Mouse (Mus musculus) spleen, adult 2 months (tissue): ENCODE results near the gene Tnrc6a. TPM values are rescaled to one million over a fixed set of nuclear protein-coding genes. Genes with fewer than 3 reads are reported as not detected.
A peak's percentile ranks its signal among the peaks of the same experiment; 100 is the strongest.

Experiments
- DNase-seq, 2 experiments: peaks; one replicate each; pipeline versions ENCODE4 v3.0.0 to v3.0.0-alpha.2; 2012 to 2021; ENCODE audit warnings: low spot score in 2 of 2, low read depth in 1 of 2
- H3K27ac ChIP-seq: fragments of 200-500 bp; 2 replicates; pipeline ENCODE4 v1.5.1; 2012; ENCODE audit warnings: low read length, inconsistent platforms; ENCODE audit not compliant: insufficient read depth
- H3K27me3 ChIP-seq: fragments of 200-500 bp; 2 replicates; pipeline ENCODE4 v1.6.1; 2012; ENCODE audit warnings: mild to moderate bottlenecking, moderate library complexity, low read length, inconsistent platforms; ENCODE audit not compliant: control insufficient read depth, insufficient read depth
- H3K36me3 ChIP-seq: fragments of 200-500 bp; 2 replicates; pipeline ENCODE4 v1.6.1; 2012; ENCODE audit warnings: mild to moderate bottlenecking, low read length, inconsistent platforms; ENCODE audit not compliant: control insufficient read depth, insufficient read depth
- H3K4me1 ChIP-seq: fragments of 200-500 bp; 2 replicates; pipeline ENCODE4 v1.6.1; 2011; ENCODE audit warnings: inconsistent platforms; ENCODE audit not compliant: control insufficient read depth, insufficient read depth, insufficient read length
- H3K4me3 ChIP-seq: fragments of 200-500 bp; 2 replicates; pipeline ENCODE4 v1.5.1; 2011; ENCODE audit warnings: mild to moderate bottlenecking, inconsistent platforms; ENCODE audit not compliant: insufficient read depth, insufficient read length; ENCODE audit errors: extremely low read depth
- CTCF ChIP-seq: fragments of 200-500 bp; IDR thresholded peaks from 2 replicates; pipeline ENCODE4 v1.5.1; 2011; ENCODE audit warnings: mild to moderate bottlenecking, inconsistent platforms; ENCODE audit not compliant: insufficient read depth, insufficient read length, insufficient replicate concordance; ENCODE audit errors: extremely low read depth
- POLR2A ChIP-seq: fragments of 200-500 bp; IDR thresholded peaks from 2 replicates; pipeline ENCODE4 v1.6.1; 2011; ENCODE audit warnings: low read depth, low read length, inconsistent platforms
- WGBS: fragments of 180-500 bp; shearing (Covaris S2); methylation state at CpG from one replicate; pipeline ENCODE4 v1.1.7; 2018; 5-methylcytosine and 5-hydroxymethylcytosine counted together
- polyA plus RNA-seq: library from polyadenylated mRNA; depleted of rRNA; stranded (reverse); fragments of >200 nt; gene quantifications from 2 replicates; pipeline ENCODE4 v1.2.3, GENCODE M21; 2012

Tnrc6a gene
- polyA plus RNA-seq, 1 experiment, result 33.2 TPM

GRCm38 (mm10) chr7:123120516-123120915 is 3.2 kb upstream of the Tnrc6a start:
- DNase-seq, result no peak
- Histone ChIP-seq H3K4me1 (no peaks in the 10 kb centered on the region), H3K4me3 (no peak overlapping the region), H3K36me3 (no peaks in the 10 kb centered on the region), H3K27me3 (no peaks in the 10 kb centered on the region), H3K27ac (no peak overlapping the region)
- 88% methylated on average over 7 of the region's 7 CpGs for WGBS
- TF ChIP-seq CTCF, result no peak
- TF ChIP-seq POLR2A, result no peak

GRCm38 (mm10) chr7:123124299-123124716 is 623 bp downstream of the Tnrc6a start:
- Histone ChIP-seq H3K36me3 (peaks cover 3% of the 10 kb centered on the region), H3K27me3 (no peaks in the 10 kb centered on the region), H3K4me3 (peak overlapping the region; percentile 99), H3K4me1 (no peaks in the 10 kb centered on the region), H3K27ac (peak overlapping the region; percentile 99)
- no peak for TF ChIP-seq POLR2A
- no peak for TF ChIP-seq CTCF
- under 1% methylated on average over 45 of the region's 45 CpGs for WGBS
- no peak for DNase-seq

- peak overlapping the region; percentile 99 for H3K4me3 ChIP-seq
Measured at GRCm38 (mm10) chr7:123124735-123125181, 1.1 kb downstream of the Tnrc6a start.

GRCm38 (mm10) chr7:123126056-123126455 is 2.4 kb downstream of the Tnrc6a start:
- TF ChIP-seq POLR2A (no peak), CTCF (no peak)
- WGBS, result 83% methylated on average over 4 of the region's 4 CpGs
- no peaks in the 10 kb centered on the region for H3K27me3 ChIP-seq
- peaks cover 3% of the 10 kb centered on the region for H3K36me3 ChIP-seq
- no peak for DNase-seq
- no peak overlapping the region for H3K4me3 ChIP-seq
- no peaks in the 10 kb centered on the region for H3K4me1 ChIP-seq
- no peak overlapping the region for H3K27ac ChIP-seq

More at GRCm38 (mm10) chr7:123124735-123125181, 1.1 kb downstream of the Tnrc6a start:
- no peak overlapping the region for H3K27ac ChIP-seq
- H3K27me3 ChIP-seq, result no peaks in the 10 kb centered on the region
- WGBS, result 2% methylated on average over 16 of the region's 16 CpGs
- no peaks in the 10 kb centered on the region for H3K4me1 ChIP-seq
- no peak for DNase-seq
- H3K36me3 ChIP-seq, result peaks cover 3% of the 10 kb centered on the region
- TF ChIP-seq POLR2A, result no peak
- TF ChIP-seq CTCF, result no peak

GRCm38 (mm10) chr7:123127301-123127700 is 3.6 kb downstream of the Tnrc6a start:
- H3K4me3 ChIP-seq, result no peak overlapping the region
- no peak overlapping the region for H3K27ac ChIP-seq
- 80% methylated on average over 1 of the region's 1 CpGs for WGBS
- DNase-seq, result no peak
- H3K36me3 ChIP-seq, result peaks cover 5% of the 10 kb centered on the region
- H3K27me3 ChIP-seq, result no peaks in the 10 kb centered on the region
- no peak for TF ChIP-seq CTCF
- no peak for TF ChIP-seq POLR2A
- peaks cover 2% of the 10 kb centered on the region; the same call in 1 of the 2 replicates for H3K4me1 ChIP-seq

GRCm38 (mm10) chr7:123127981-123128380 is 4.3 kb downstream of the Tnrc6a start:
- no peak for DNase-seq
- Histone ChIP-seq H3K4me3 (no peak overlapping the region), H3K4me1 (peaks cover 2% of the 10 kb centered on the region; the same call in 1 of the 2 replicates), H3K36me3 (peaks cover 5% of the 10 kb centered on the region), H3K27me3 (no peaks in the 10 kb centered on the region), H3K27ac (no peak overlapping the region)
- TF ChIP-seq CTCF (no peak), POLR2A (no peak)
- 52% methylated on average over 1 of the region's 1 CpGs for WGBS

- Histone ChIP-seq H3K27ac (no peak overlapping the region), H3K4me1 (peaks cover 2% of the 10 kb centered on the region; the same call in 1 of the 2 replicates)
- 93% methylated on average over 2 of the region's 2 CpGs for WGBS
Measured at GRCm38 (mm10) chr7:123129061-123129460, 5.4 kb downstream of the Tnrc6a start.

More at GRCm38 (mm10) chr7:123129061-123129460, 5.4 kb downstream of the Tnrc6a start:
- peaks cover 5% of the 10 kb centered on the region for H3K36me3 ChIP-seq
- no peaks in the 10 kb centered on the region for H3K27me3 ChIP-seq
- no peak overlapping the region for H3K4me3 ChIP-seq
- DNase-seq, result no peak
- TF ChIP-seq CTCF, result no peak
- no peak for TF ChIP-seq POLR2A
